Mouse (Mus musculus): ENCODE data around the gene Ube2g2. TPM values are rescaled to one million over a fixed set of nuclear protein-coding genes. Genes with fewer than 3 reads are reported as not detected.

Ube2g2 gene
- polyA plus RNA-seq, 1 experiment from 2014 or later, result 91.0 TPM

- Histone ChIP-seq H3K4me1 (ENCODE audit: control insufficient read depth, insufficient read depth, low read length) (peaks cover 6% of the 10 kb centered on the region), H3K36me3 (ENCODE audit: control insufficient read depth, insufficient read depth) (peaks cover 41% of the 10 kb centered on the region), H3K27me3 (ENCODE audit: control insufficient read depth, insufficient read depth, low read length) (no peaks in the 10 kb centered on the region), H3K27ac (ENCODE audit: low read length) (no peak overlapping the region), H3K9me3 (replicated peaks; ENCODE audit: control insufficient read depth, low read length) (no peaks in the 10 kb centered on the region), H3K9ac (ENCODE audit: low read length) (no peak overlapping the region), H3K4me3 (ENCODE audit: low read length) (no peak overlapping the region), H3K4me2 (ENCODE audit: low read depth, low read length) (no peak overlapping the region)
- 91% methylated on average over 8 of the region's 8 CpGs for WGBS
- ATAC-seq (replicated peaks; ENCODE audit: extremely low read depth, insufficient read depth, low FRiP score), result no peak
Measured at GRCm38 (mm10) chr10:77615647-77616046, 6.4 kb upstream of the Ube2g2 start.

DNA sequence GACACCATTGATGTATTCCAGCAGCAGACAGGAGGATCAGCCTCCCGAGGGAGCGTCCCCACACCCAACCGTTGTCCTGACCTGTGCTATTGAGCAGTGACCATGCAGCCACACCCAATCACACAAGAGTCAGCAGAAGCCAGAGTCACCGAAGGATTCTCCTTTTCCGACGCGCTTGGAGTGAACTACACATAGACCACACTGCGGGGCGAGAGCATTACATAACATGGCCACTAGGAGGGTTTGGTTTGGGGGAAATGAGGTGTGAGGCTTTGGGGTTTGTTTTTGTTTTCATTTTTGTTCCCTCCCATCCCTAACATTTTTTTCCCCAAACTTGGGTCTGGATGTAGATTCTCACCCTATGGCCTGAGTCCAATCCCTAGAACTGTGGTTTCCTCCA is 5.9 kb upstream of the Ube2g2 start:
- Histone ChIP-seq H3K9me3 (replicated peaks; ENCODE audit: control insufficient read depth, low read length) (no peaks in the 10 kb centered on the region), H3K4me1 (ENCODE audit: control insufficient read depth, insufficient read depth, low read length) (peaks cover 6% of the 10 kb centered on the region), H3K36me3 (ENCODE audit: control insufficient read depth, insufficient read depth) (peaks cover 36% of the 10 kb centered on the region), H3K9ac (ENCODE audit: low read length) (no peak overlapping the region), H3K4me3 (ENCODE audit: low read length) (no peak overlapping the region), H3K27ac (ENCODE audit: low read length) (no peak overlapping the region), H3K27me3 (ENCODE audit: control insufficient read depth, insufficient read depth, low read length) (no peaks in the 10 kb centered on the region), H3K4me2 (ENCODE audit: low read depth, low read length) (no peak overlapping the region)
- 86% methylated on average over 9 of the region's 9 CpGs for WGBS
- ATAC-seq (replicated peaks; ENCODE audit: extremely low read depth, insufficient read depth, low FRiP score), result no peak

- no peak overlapping the region for H3K9ac ChIP-seq (ENCODE audit: low read length)
- no peak for ATAC-seq (replicated peaks; ENCODE audit: extremely low read depth, insufficient read depth, low FRiP score)
- H3K27me3 ChIP-seq (ENCODE audit: control insufficient read depth, insufficient read depth, low read length), result no peaks in the 10 kb centered on the region
- peaks cover 30% of the 10 kb centered on the region for H3K36me3 ChIP-seq (ENCODE audit: control insufficient read depth, insufficient read depth)
- H3K27ac ChIP-seq (ENCODE audit: low read length), result no peak overlapping the region
- no peak overlapping the region for H3K4me3 ChIP-seq (ENCODE audit: low read length)
- no peak overlapping the region for H3K4me2 ChIP-seq (ENCODE audit: low read depth, low read length)
- no peaks in the 10 kb centered on the region for H3K9me3 ChIP-seq (replicated peaks; ENCODE audit: control insufficient read depth, low read length)
- H3K4me1 ChIP-seq (ENCODE audit: control insufficient read depth, insufficient read depth, low read length), result peaks cover 10% of the 10 kb centered on the region
- WGBS, result 91% methylated on average over 7 of the region's 7 CpGs
Measured at GRCm38 (mm10) chr10:77616926-77617325, 5.1 kb upstream of the Ube2g2 start.

DNA sequence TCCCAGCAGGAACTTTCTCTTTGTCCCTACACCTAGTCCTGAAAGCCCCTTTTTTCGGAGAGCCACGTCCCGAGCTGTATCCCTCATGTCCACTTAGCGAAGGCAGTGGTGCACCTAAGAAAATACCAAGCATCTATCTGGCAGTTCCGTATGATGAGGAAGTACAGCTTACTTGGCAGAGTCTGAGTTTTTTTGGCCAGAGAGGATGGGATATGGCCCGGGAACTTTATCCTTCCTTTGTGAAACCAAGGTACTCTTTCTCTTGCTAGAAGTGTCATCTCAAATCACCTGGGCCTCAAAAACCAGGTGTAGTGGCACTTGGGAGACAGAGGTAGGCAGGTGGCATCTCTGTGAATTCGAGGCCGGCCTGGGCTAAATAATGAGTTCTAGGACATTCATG is 529 bp upstream of the Ube2g2 start:
- Histone ChIP-seq H3K4me1 (ENCODE audit: control insufficient read depth, insufficient read depth, low read length) (peaks cover 33% of the 10 kb centered on the region), H3K27me3 (ENCODE audit: control insufficient read depth, insufficient read depth, low read length) (no peaks in the 10 kb centered on the region), H3K36me3 (ENCODE audit: control insufficient read depth, insufficient read depth) (peaks cover 9% of the 10 kb centered on the region), H3K9ac (ENCODE audit: low read length) (peak overlapping the region; percentile 98), H3K27ac (ENCODE audit: low read length) (peak overlapping the region; percentile 86), H3K4me2 (ENCODE audit: low read depth, low read length) (peak overlapping the region; percentile 79), H3K4me3 (ENCODE audit: low read length) (peak overlapping the region; percentile 88), H3K9me3 (replicated peaks; ENCODE audit: control insufficient read depth, low read length) (no peaks in the 10 kb centered on the region)
- ATAC-seq (replicated peaks; ENCODE audit: extremely low read depth, insufficient read depth, low FRiP score), result no peak
- 72% methylated on average over 8 of the region's 8 CpGs for WGBS

- Histone ChIP-seq H3K27me3 (ENCODE audit: control insufficient read depth, insufficient read depth, low read length) (no peaks in the 10 kb centered on the region), H3K4me3 (ENCODE audit: low read length) (peak overlapping the region; percentile 88), H3K9ac (ENCODE audit: low read length) (peak overlapping the region; percentile 98), H3K4me1 (ENCODE audit: control insufficient read depth, insufficient read depth, low read length) (peaks cover 33% of the 10 kb centered on the region), H3K4me2 (ENCODE audit: low read depth, low read length) (peak overlapping the region; percentile 79), H3K27ac (ENCODE audit: low read length) (peak overlapping the region; percentile 86), H3K9me3 (replicated peaks; ENCODE audit: control insufficient read depth, low read length) (no peaks in the 10 kb centered on the region), H3K36me3 (ENCODE audit: control insufficient read depth, insufficient read depth) (0 out of 2 replicates have a peak, but pooled peaks cover 3% of the 10 kb centered on the region)
- 11% methylated on average over 8 of the region's 8 CpGs for WGBS
- ATAC-seq (replicated peaks; ENCODE audit: extremely low read depth, insufficient read depth, low FRiP score), result peak; percentile 13; the same call in 1 of the 2 replicates
Measured at GRCm38 (mm10) chr10:77623069-77623492, 1.0 kb downstream of the Ube2g2 start.

DNA sequence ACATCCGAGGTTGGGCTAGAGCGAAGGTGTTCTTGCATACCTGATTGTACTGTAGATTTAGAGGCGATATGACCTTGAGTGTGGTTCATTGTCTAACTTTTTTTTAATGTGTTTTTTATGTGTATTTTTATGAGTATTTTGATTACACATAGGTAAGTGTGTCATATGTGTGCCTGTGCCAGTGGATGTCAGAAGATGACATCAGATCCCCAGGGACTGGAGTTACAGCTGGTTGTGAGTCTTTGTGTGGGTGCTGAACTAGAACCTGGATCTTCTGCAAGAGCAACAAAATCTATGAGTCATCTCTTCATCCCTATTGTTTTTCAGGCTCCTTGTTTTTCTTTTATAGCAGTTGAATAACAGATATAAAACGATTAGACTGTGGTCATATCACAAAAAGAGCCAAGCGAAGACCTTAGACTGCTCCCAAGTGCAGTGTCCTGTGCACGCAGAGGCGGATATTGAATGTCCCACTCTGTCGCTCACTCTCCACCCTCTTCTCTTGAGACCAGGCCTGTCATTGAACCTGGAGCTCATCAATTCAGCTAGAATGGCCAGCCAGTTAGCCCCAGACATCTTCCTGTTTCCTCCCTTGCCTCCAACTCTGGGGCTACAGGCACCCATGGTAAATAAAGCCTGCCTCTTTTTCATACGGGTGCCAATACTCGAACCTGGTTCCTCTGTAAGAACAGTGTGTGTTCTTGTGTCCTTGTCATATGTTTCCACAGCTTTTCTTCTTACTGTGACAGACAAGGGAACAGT is 1.7 kb downstream of the Ube2g2 start:
- Histone ChIP-seq H3K9ac (ENCODE audit: low read length) (peak overlapping the region; percentile 46; the same call in 1 of the 2 replicates), H3K36me3 (ENCODE audit: control insufficient read depth, insufficient read depth) (no peaks in the 10 kb centered on the region), H3K4me3 (ENCODE audit: low read length) (no peak overlapping the region), H3K27me3 (ENCODE audit: control insufficient read depth, insufficient read depth, low read length) (no peaks in the 10 kb centered on the region), H3K4me2 (ENCODE audit: low read depth, low read length) (peak overlapping the region; percentile 79), H3K9me3 (replicated peaks; ENCODE audit: control insufficient read depth, low read length) (no peaks in the 10 kb centered on the region), H3K27ac (ENCODE audit: low read length) (peak overlapping the region; percentile 77), H3K4me1 (ENCODE audit: control insufficient read depth, insufficient read depth, low read length) (peaks cover 33% of the 10 kb centered on the region)
- no peak for ATAC-seq (replicated peaks; ENCODE audit: extremely low read depth, insufficient read depth, low FRiP score)
- 80% methylated on average over 10 of the region's 10 CpGs for WGBS

DNA sequence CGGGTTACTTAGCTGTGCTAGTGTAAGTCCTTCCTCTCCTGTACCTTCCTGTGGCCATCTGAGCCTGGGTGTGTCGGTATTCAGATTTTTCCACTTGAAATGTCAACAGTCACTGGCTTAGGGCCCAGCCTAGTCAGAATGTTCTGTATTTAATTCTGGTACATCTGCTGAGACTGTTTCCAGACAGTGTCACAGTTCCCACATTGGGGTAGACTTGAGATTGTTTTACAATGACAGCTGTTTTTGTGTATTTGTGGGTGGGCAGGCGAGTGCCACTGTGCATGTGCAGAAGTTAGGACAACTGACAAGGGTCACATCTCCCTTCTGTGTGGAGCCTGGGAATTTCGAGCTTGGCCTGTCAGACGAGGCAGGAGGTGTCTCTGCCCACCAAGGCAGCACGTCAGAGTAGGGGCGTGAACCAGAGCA is 2.5 kb downstream of the Ube2g2 start:
- Histone ChIP-seq H3K9ac (ENCODE audit: low read length) (peak overlapping the region; percentile 46; the same call in 1 of the 2 replicates), H3K27me3 (ENCODE audit: control insufficient read depth, insufficient read depth, low read length) (no peaks in the 10 kb centered on the region), H3K9me3 (replicated peaks; ENCODE audit: control insufficient read depth, low read length) (no peaks in the 10 kb centered on the region), H3K36me3 (ENCODE audit: control insufficient read depth, insufficient read depth) (no peaks in the 10 kb centered on the region), H3K4me1 (ENCODE audit: control insufficient read depth, insufficient read depth, low read length) (peaks cover 33% of the 10 kb centered on the region), H3K4me3 (ENCODE audit: low read length) (no peak overlapping the region), H3K4me2 (ENCODE audit: low read depth, low read length) (peak overlapping the region; percentile 36; the same call in 1 of the 2 replicates), H3K27ac (ENCODE audit: low read length) (peak overlapping the region; percentile 77)
- peak; percentile 38; the same call in 1 of the 2 replicates for ATAC-seq (replicated peaks; ENCODE audit: extremely low read depth, insufficient read depth, low FRiP score)
- WGBS, result 47% methylated on average over 7 of the region's 7 CpGs

- Histone ChIP-seq H3K27ac (ENCODE audit: low read length) (no peak overlapping the region), H3K4me3 (ENCODE audit: low read length) (no peak overlapping the region), H3K9ac (ENCODE audit: low read length) (no peak overlapping the region), H3K4me2 (ENCODE audit: low read depth, low read length) (no peak overlapping the region), H3K27me3 (ENCODE audit: control insufficient read depth, insufficient read depth, low read length) (no peaks in the 10 kb centered on the region), H3K9me3 (replicated peaks; ENCODE audit: control insufficient read depth, low read length) (no peaks in the 10 kb centered on the region), H3K4me1 (ENCODE audit: control insufficient read depth, insufficient read depth, low read length) (peaks cover 33% of the 10 kb centered on the region), H3K36me3 (ENCODE audit: control insufficient read depth, insufficient read depth) (no peaks in the 10 kb centered on the region)
- ATAC-seq (replicated peaks; ENCODE audit: extremely low read depth, insufficient read depth, low FRiP score), result no peak
- 74% methylated on average over 7 of the region's 7 CpGs for WGBS
Measured at GRCm38 (mm10) chr10:77626036-77626435, 4.0 kb downstream of the Ube2g2 start.

DNA sequence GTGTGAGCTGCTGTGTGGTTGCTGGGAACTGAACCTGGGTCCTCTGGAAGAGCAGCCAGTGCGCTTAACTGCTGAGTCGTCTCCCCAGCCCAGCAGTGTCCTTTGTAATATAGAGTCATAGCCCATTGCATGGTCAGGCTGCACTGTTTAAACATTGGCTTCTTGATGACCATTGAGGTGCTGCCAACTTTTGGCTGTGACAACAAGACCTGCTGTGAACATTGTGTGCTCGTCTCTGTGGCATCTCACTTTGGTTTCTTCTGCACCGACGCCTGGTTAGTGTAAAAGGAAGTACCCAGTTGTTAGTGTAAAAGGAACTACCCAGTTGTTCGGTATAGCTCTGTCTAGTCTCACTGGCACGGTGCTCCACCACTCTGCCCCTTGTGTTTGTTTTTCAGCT is 4.5 kb downstream of the Ube2g2 start:
- Histone ChIP-seq H3K27ac (ENCODE audit: low read length) (no peak overlapping the region), H3K9me3 (replicated peaks; ENCODE audit: control insufficient read depth, low read length) (no peaks in the 10 kb centered on the region), H3K4me2 (ENCODE audit: low read depth, low read length) (no peak overlapping the region), H3K9ac (ENCODE audit: low read length) (no peak overlapping the region), H3K36me3 (ENCODE audit: control insufficient read depth, insufficient read depth) (no peaks in the 10 kb centered on the region), H3K4me3 (ENCODE audit: low read length) (no peak overlapping the region), H3K4me1 (ENCODE audit: control insufficient read depth, insufficient read depth, low read length) (peaks cover 30% of the 10 kb centered on the region), H3K27me3 (ENCODE audit: control insufficient read depth, insufficient read depth, low read length) (no peaks in the 10 kb centered on the region)
- ATAC-seq (replicated peaks; ENCODE audit: extremely low read depth, insufficient read depth, low FRiP score), result no peak
- WGBS, result 57% methylated on average over 7 of the region's 7 CpGs

Measured in heart, embryonic 16.5 days (tissue).